Mouse (Mus musculus) ES-Bruce4 (cell line): ENCODE measurements around the gene Vmn2r3.

ENCODE experiments used
- CTCF ChIP-seq: IDR thresholded peaks from one replicate; pipeline ENCODE4 v1.8.1; 2011; ENCODE audit warnings: low read depth, low read length
- EP300 ChIP-seq: IDR thresholded peaks from 2 replicates; pipeline ENCODE4 v1.6.1; 2011; ENCODE audit warnings: low read depth, low read length; ENCODE audit not compliant: insufficient read depth
- POLR2A ChIP-seq: IDR thresholded peaks from one replicate; pipeline ENCODE4 v1.8.1; 2011; ENCODE audit warnings: low read length; ENCODE audit not compliant: insufficient read depth

GRCm38 (mm10) chr3:64265762-64266112 is 23.8 kb downstream of the Vmn2r3 start:
- TF ChIP-seq CTCF, result no peak
- TF ChIP-seq POLR2A, result no peak
- TF ChIP-seq EP300, result peak; percentile 36; the same call in 1 of the 2 replicates
